Mouse (Mus musculus): Measurements from ENCODE around the gene Zfp148.

DNA sequence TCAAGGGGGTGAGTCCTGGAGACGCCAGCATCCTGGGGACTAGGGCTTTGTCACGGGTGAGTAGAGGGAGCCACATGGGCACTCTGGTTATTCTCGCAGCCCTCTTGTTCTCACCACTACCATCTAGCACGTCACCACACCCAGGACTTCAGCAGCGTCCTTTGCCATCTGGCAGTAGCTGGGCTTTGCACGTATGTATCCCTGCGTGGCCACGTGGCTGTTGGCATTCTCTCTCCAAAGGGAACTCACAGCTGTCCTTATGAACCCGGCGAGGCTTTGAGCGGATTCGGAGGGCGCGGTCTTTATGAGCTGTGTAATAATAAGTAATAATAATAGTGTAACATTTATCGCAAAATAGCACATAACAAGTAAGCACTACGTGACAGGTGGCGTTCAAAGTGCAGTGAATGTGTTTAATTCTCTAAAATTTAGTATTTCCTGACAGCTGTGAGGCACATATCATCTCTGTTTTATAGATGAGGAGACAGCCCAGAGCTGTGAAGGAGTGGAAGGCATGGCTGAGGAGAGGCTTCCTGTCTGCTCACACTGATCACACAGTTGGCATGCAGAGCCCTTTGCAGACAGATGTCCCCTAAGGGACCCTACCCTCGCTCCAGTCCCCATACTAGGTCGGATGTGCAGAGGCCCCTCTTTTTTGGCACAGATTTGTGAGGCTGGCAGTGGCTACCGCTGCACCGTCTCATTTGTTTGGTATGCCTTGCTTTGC is 157.0 kb downstream of the Zfp148 start:
- TF ChIP-seq EP300 (IDR thresholded peaks at IDR 0.05; ENCODE audit: insufficient read depth, low read depth, low read length) (no peak), CTCF (IDR thresholded peaks at IDR 0.05) (no peak)
